Mouse (Mus musculus): ENCODE data around the gene Nrxn3.

Gene Nrxn3

DNA sequence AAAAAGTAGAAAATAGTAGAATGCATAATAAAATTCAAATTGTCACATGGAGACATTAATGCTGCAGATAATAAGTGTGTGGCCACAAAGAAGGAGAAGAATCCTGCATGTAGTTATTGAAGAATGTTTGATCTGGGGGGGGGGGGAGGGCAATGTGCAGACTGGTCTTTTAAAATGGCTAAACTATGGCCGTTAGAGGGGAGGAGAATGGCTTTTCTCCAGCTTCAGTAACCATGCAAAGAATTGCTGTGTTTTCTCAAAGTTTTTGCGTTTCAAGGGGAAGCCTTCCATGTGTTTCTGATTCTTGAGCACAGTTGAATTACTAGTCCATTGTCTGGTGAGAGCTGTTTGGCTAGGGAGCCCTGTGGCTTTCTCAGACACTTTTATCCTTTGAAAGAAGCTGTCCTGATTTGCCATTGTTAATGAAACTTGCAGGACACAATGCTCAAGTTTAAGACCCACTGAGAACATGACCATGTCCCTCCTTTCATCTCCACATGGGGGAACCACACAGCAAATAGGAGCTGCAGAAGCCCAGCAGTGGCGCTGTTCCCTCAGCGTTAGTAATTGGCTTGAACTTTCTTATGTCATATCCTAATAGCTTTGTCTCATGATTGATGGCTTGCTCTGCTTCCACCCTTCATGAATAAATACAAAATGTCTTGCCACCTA, 808.1 kb downstream of the Nrxn3 start:
- DNase-seq (ENCODE audit: low spot score) = no peak

DNA sequence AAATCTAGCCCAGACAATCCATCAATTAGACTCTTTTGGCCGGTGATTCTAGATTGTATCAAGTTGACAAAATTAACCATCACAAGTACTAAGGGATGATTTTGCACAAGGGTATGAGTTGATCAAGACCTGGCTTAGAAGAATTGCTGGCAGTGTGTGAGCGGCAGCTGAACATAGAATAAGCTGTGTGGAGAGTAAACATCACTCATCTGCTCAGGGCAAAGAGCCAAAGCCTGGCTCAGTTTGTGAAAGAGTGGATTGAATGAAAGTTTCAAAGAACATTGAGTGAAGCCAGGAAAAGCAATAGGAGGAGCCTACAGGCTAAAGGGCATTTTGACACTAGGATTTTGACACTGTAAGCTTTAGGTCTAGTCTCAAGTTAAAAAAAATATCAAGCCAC, 828.6 kb downstream of the Nrxn3 start:
- DNase-seq (ENCODE audit: low spot score) = no peak

GRCm38 (mm10) chr12:89553223-89553880, 830.7 kb downstream of the Nrxn3 start:
- DNase-seq (ENCODE audit: low spot score) = no peak

DNA sequence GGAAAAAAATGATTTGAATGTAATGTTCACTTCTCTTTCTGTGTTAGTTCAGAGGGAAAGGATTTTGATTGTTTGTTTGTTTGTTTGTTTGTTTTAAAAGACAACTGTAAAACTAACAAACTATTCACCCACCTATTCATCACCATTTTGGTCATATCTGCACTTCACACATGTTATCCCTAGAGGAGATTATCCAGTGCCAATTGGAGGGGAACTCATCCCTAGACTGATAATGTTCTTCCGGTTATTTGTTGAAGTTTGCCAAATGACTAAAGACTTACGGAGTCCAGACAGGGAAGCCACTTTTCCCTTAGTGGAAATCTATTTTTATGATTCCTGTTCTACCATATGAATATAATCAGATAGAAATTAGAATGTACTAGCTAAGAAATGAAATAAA, 831.5 kb downstream of the Nrxn3 start:
- DNase-seq (ENCODE audit: low spot score) = no peak

DNA sequence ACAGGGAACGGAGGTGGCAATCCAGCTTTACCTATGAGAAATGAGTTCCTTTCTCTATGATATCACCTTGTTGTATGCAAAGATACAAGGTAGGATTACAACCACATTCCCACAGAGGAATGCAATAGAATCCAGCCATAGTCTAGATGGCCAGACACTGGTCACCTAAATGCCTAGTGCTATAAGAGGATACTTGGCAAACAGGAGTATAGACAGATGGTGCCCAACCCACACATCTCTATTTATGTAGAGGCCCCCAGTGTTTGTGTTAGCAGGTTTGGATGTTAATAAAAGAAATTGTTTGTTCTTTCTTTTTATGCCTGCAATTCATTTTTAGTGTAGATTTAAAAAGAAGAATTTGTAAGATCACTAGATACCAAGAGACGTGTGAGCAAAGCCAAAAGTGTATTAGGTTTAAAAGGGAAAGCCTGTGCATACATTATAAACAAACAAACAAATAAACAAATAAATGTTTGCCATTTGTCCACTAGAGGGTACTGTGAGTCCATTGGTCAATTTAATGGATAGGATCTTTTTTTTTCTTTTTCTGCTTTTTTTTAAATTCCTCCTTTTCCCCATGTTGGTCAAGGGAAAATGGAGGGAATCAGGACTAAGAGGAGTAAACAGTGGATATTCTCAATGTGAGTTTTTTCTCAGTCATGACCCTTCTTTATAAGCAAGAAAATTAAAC, 832.2 kb downstream of the Nrxn3 start:
- no peak for DNase-seq (ENCODE audit: low spot score)

DNA sequence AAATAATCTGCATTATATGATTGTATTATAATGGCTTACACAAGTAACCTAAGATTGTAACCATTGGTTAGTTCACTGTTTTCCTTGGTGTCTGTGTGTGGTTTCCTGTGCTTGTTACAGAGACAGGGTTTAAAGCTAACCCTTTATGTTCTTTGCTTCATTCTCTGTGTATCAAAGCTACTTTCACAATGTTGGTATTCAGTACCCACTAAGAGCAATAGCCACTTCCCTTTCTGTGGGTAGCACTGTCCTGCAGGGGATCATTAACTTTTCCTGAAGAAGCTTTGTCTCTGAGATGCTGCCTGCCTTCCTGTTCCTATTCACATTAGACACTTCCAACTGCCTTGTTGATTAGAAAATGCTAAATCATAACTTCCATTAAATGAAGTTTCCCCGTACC, 836.2 kb downstream of the Nrxn3 start:
- DNase-seq (ENCODE audit: low spot score) = no peak

DNA sequence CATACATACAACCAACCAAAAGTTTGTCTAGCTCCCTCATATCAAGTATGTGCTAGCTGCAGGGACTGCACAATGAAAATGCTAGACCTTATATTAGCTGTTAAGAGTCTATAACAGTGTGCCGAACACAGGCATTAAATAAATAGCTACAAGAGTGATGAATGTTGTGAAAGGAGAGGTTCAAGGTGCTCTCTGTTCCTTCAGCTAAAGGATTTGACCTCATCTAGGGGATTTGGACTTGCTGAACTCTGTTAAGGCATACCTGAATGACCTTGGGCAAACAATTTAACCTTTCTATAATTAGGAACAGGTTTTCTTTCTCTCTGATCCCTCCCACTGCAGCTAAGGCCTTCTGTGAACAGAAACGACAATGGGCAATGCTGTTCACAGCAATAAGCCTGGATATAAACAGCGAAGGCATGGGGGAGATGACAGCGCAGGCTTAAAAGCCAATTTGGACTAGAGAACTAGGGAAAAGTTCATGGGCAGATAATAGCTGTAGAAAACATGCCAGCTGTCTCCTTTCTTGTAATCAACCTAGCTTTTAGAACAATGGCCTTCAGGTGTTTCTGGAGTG, 839.4 kb downstream of the Nrxn3 start:
- no peak for DNase-seq (ENCODE audit: low spot score)

DNA sequence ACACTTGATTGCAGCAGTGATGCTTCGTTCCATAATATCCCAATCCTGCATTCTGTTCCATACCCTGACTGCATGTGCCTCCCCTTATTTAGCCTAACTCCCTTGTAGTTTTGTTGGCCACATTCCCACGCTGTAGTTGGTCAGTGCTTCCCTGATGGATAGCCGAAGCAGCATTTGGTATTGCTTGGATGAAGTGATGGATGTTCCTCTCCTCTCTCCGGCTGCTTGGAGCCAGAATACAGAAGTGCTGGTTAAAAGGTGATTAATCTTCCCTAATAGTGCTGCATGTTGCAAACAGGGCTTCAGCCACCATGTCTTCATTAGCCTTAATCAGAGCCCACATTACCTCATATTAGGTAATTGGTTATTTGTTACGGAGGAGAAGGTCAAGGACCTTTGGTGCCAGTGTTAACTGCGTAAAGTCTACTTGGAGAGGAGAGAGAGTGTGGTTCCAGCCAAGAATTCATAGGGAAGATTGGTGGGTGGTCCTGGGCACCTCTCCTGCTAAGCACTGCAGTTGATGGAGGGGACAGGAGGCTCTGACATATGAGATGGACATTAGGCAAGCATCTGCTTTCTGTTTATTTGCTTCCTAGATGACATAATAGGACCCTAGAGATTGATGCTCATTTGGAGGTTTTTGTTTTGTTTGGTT, 846.2 kb downstream of the Nrxn3 start:
- DNase-seq (ENCODE audit: low spot score) = no peak

DNA sequence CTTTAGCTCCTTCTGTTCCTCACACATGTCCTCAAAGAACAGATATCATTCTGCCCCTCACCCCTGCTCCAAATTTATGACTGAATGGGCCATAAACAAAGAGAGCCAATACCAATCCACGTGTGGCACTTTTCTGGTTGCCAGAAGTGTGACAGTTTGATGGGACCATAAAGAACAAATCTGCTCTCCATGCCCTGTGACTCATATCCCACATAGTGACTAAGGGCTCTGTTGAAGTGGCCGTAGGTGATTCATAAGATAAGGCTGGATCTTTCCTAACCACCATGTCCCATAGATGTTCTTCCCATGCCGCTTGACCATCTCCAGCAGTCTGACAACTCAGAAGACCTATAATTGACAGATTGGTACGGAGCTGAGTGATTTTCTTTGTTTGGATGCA, 869.8 kb downstream of the Nrxn3 start:
- DNase-seq (ENCODE audit: low spot score) = no peak

DNA sequence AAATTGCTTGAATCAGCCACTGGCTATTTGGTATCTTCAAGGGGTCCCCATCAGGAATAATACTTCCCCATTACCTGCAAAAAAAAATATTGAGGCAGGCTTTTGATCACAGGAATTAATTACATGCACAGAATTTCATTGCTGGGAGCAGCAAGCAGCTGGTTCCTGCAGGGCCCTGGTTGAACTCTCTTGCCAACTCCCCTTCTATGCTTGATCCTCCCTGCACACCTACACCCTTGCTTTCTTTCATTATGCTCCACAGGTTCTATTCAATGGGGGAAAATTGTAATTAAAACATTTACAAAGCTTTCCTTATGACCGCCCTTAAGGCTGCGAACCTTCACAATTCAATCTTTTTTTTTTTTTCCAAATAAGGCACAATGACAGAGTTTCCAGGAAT, 891.0 kb downstream of the Nrxn3 start:
- no peak for DNase-seq (ENCODE audit: low spot score)

GRCm38 (mm10) chr12:89625746-89626145, 903.1 kb downstream of the Nrxn3 start:
- no peak for DNase-seq (ENCODE audit: low spot score)

- no peak for DNase-seq (ENCODE audit: low spot score)
Observed at GRCm38 (mm10) chr12:89640046-89640445, 917.4 kb downstream of the Nrxn3 start.

DNA sequence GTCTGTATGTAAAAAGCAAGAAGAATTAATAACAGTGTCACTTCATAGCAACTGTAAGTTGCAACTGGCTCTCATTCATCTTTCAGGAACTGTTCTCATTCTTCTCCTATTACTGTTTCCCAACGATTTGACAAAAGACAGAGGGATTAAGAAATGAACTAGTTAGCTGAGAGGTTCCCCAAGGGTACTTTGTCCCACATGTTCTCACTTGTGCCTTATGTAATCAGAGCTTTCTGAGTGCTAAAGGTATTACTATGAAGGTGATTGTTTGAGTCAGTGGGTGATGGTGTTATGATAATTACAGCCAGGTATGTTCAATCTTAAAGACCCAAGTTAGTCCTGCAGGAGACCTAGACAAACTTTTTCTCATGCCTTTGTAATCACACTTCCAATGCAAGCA, 918.8 kb downstream of the Nrxn3 start:
- no peak for DNase-seq (ENCODE audit: low spot score)

DNA sequence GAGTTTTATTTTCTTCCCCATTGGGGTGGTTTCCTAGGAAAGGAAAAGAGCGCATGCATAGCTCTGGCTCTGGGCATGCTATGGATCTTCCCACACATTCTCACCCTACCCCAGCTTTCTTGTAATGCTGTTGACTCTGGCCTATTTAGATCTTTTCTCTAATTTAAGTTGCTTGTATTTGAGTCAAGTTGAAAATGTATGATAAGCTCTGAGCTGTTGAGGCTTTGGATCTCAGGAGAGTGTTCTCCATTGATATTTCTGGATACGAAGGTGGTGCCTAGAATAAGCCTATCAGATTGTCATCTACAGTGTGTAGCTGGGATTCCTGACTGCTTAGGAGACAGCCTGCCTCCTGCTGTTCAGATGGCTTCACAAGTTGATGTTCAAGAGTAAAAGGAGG, 930.5 kb downstream of the Nrxn3 start:
- no peak for DNase-seq (ENCODE audit: low spot score)

DNA sequence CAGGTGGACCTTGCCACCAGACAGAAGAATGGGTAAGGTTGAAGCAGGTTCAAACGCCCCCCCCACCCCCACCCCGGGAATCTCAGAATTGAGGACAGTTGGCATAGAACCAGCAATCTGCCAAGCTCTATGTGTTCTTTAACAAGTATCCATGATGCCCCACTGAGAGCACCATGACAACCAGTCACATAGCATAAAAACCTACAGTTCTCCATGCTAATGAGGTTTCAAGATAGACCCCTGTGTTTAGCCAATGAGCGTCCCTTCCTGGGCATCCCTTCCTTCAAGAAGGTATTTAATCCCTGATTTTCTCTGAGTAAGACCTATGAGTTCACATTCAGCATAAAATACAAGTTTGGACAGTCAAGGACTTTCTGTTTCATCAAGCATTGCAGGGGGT, 938.5 kb downstream of the Nrxn3 start:
- no peak for DNase-seq (ENCODE audit: low spot score)

DNA sequence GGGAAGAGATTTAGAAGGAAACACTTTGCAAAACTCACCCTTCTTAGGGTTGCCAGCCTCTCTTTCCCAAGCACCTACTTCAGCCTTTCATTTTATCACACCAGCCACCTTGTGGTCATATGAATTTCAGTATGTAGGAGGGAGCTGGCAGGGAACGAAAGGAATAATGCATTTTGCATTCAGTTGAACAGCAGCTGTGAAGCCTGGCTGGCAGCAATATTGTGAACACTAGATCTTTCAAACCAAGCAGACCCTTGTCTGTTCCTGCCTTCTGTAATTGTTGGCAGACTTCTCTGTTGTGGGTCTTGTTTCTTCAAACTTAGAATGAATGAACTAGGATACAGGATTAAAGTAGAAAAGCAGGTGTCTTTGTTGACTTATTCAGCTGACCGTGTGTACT, 946.2 kb downstream of the Nrxn3 start:
- DNase-seq (ENCODE audit: low spot score) = no peak

DNA sequence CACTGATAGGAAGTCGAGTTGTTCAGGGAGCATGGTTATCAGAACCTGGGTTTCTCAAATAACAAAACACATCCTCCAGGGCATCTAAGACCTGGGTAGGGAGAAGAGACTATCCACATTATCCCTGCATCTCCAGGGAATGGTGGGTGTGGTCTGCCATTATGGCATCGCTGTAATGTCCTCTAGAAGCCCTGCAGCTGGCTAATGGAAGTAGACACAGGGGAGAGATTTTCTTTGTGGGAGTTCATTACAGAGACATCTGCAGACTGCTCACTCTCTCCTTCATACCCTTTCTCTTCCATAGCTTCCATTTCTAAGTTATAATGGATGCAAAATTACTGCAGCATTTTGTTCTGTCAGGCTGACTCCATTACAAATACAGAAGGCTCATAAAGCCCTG, 950.1 kb downstream of the Nrxn3 start:
- DNase-seq (ENCODE audit: low spot score) = no peak

GRCm38 (mm10) chr12:89685633-89686032, 963.0 kb downstream of the Nrxn3 start:
- peak; percentile 1 for DNase-seq (ENCODE audit: low spot score)

DNA sequence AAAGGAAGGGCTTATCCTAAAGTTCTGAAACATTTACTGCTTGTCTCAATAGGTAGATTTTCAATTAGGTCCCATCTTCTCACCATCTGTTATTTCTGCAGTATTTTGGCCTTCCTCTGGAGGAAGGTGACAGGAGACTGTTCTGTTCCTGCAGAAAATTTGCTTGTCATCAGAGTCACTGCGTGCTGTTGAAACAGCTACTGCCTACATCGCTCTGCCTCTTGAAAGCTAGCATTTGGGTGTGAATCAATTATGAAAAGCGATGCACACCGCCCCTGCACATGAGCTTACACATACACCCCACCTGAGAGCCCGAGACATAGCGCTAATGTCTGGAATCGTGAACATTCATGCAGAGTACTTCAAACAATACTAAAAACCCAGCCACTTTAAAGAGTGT, 966.4 kb downstream of the Nrxn3 start:
- no peak for DNase-seq (ENCODE audit: low spot score)

DNA sequence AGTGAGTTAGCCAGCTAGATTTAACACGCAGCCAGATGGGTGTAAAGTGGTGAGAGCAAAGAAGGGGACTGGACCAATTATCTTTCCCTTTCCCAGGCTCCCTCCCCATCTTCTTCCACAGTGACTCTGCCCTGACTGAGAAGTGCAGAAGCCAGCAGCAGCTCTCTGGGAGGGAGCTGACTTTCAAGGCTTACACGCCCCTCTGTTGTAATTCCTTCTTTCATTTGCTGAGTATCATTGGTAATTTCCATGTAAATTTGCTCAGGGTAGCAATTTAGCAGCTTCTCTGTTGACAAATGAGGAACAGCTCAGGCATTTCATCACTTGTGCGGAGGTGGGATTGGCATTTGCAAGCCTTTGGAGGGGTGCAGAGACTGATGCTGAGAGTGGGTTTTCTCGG, 976.8 kb downstream of the Nrxn3 start:
- no peak for DNase-seq (ENCODE audit: low spot score)

GRCm38 (mm10) chr12:89700937-89701458, 978.3 kb downstream of the Nrxn3 start:
- DNase-seq (ENCODE audit: low spot score) = no peak

DNA sequence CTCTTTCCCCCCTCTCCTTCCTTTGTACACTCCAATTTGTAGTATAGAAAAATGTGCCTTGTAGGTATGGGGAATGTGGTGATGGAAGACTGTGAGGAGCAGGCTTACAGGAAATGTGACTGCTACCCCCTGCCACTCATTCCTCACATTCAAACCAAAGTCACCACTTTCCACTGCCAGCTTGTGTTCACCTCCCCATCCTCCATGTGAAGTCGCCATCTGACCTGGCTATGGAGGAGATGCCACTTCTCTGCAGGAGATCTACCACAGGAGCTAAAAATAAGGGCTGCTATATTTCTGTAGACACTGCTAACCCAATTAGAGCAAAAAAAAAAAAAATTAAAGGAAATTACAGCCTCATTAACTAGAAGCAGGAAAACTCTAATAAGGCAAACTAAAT, 980.3 kb downstream of the Nrxn3 start:
- no peak for DNase-seq (ENCODE audit: low spot score)
